Mouse (Mus musculus) urinary bladder, postnatal 4 days (tissue): ENCODE measurements at regions not wholly inside any gene's neighbourhood (a gene's known extent, or its start where the extent isn't known, plus 50 kb on each side); places are given as distances from the start of the nearest gene placed in this dataset.
"Not testable (repeated sequence)": the region's sequence is repeated elsewhere in the genome, so short reads cannot be mapped to it uniquely, and the experiment has no call there.

Experiments
- DNase-seq, 2 experiments: peaks; one replicate each; pipeline ENCODE4 v3.0.0; 2021 to 2022; ENCODE audit warnings: low spot score in 2 of 2

DNA sequence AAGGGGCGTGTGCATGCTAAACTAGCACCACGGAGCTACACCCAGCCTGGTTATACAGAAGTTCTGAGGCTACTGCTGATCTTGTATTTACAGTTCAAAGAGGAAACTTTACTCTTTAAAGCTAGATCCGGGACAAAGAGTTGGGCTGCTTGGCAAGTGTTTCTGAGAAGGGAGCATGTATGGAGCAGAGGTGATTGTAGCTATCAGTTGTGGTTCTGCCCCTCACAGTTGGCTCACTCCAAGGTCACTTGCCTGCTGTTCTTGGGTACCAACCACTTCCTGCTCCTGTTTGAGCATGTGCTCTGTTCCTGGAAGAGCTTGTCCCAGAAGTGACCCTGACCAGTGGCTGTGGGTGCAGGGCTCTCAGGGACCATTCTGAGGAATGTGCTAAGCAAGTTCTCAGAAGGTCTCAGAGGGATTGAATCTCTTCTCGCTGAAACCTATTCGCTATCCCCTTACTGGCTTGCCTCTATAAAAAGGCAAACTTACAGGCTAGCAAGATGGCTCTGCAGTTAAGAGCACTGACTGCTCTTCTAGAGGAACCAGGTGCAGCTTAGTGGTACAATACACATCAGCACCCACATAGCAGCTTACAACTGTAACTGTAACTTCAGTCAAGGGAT lies 94.9 kb upstream of the Max start:
- no peak for DNase-seq

DNA sequence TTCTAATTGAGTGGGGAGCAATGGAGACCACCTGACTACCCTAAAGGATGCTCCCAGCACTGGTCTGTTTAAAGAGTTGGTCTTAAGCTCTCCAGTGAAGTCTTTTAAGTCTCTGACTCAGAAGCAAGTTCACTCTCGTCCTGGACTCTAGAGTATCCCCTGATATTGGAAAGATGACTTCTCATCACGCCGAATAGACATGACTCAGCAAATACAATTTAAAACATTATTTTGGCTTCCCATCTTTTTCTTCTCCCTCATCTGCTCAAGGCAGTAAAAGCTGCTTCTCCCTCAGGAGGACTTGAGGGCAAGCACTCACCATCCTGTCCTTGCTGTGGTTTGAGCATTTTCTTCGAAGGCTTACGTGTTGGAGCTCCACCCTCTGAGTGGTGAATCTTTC lies 92.7 kb upstream of the Max start:
- no peak for DNase-seq

DNA sequence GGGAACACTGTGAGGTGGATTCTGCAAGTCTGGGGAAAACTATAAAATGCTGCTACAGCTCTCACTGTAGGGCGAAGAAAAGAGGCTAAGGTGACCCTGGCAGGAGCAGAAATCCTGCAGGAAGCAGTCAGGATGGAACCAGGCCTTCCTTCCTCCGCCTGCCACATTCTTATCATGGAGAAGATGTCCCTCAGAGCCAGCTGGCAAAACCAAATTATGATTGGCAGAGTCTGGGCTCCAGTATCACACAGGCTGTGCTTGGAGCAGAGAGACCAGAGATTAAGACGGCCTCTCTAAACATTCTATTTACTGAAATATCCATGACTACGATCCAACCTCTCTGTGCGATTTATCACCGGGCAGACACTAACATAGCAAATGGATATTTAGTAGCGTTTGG lies 92.2 kb upstream of the Max start:
- no peak for DNase-seq

DNA sequence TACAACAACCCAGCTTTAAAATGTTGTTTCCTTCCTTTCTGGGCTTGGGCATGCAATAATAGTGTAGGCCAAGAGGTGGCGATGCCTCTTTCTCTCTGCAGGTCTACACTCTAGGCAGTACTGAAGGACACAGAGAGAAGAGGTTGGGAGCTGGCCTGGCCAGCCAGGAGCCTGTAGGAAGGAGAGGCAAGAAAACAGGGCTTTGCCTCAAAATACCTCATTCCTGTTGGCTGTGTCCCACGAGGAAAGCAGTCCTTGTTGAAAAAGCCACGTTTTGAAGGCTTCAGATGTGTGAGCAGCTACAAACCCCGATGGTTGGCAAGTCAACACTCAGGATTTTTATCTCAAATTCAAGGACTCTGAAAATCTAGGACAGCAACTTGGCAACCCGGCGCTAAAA lies 90.9 kb upstream of the Max start:
- DNase-seq, result peak in 1 of 2 experiments; percentile 53

DNA sequence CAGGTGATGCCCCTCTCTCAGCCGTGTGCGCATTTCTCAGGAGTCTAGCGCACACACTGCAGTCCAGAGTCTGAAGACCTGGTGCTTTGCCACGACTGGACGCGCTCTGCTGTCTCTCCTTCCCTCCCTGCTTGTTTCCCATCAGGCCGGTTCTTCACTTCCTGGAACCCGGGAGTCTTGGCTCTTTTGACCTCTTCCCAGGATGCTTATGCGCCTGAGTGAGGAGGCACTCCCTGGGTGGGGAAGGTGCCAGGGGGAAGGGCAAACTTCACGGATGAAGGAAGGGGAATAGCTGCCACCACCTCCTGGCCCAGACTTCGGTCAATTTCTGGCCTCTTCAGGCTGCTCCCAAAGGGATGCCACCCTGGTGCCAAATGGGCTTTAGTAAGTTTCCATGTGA lies 86.4 kb upstream of the Max start:
- no peak for DNase-seq

DNA sequence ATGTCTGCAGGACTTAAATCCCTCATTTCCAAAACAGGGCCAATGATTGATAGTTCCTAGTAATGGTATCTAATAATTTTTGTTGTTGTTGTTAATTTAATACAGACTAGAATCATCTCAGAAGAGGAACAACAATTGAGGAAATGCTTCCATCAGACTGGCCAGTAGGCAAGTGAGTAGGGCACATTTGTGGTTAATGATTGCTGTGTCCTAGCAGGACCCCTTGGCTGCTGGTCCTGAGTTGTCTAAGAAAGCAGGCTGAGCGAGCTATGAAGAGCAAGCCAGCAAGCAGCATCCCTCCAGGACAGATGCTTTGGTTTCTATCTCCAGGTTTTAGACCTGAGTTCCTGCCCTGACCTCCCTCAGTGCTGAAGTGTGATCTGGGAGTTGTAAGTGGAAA lies 85.3 kb upstream of the Max start:
- DNase-seq, result no peak

DNA sequence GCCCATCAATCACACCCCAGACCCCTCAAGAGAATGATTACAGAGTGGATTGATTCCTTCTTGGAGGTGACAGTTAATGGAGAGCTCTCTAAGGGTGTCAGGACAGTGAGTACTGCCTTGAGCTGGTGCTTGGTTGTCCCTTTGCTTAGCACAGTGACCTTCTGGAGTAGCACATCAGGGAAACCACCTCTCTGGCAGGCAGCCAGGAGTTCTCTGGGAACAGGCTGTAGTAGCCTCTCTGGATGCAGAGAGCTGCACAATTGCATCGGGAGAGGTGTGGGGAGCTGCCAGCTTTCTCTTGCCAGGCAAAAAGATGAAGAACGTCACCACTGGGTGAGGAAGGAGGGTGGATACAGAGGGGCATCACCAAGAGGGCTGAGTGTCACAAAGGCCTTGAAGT lies 84.0 kb upstream of the Max start:
- DNase-seq, result no peak

DNA sequence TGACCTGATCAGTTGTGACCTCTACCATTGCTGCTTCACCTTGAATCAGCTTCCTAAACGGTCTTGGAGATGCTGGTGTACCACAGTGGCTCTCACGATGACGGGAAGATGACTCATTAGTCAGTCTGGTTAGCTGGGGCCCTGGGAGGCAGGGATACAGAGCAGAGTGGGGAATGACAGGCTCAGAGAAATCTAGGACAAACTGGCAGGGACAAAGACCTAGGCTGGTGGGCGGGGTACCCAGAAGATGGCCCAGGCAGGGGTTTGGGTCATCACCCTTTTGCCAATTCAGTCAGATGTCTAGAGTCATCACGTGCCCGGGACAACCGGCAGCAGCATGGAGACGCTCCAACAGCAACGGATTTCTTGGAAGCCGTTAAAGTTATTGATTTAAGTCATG lies 83.4 kb upstream of the Max start:
- DNase-seq, result no peak

DNA sequence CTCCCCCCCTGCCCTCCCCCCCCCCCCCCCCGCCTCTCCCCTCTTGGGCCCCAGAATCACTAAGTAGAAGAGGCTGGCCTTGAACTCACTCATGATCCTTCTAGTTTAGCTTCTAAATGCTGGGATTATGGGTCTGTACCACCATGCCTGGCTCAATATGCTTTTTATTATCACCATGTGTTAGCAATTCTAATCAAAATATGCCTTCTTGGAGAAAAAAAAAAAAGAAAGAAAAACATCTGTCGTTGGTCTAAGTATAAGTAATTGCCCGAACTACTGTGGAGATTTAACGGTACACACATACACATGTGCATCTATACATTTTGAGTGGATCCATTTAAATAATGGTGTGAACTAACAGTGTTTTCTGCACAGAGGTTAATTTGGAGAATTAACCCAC lies 80.4 kb upstream of the Max start:
- no peak for DNase-seq

DNA sequence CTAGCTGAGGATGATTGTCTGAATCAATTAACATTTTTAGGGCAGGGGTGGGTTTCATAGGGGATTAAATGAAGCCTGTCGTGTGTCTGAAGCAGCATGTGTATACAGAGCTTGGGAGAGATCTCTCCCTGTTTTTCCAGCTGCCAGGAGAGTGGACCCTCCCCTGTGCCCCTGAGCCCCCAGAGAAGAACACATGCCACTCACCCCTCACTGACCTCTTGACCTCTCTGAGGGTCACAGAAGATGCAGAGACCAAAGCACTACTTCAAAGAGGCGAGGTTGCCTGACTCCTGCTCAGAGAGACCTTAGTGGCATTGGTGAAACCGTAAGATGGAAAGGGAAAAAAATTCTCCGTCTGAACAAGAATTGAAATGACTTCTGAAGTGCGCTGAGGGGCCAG lies 79.1 kb upstream of the Max start:
- DNase-seq, result no peak

DNA sequence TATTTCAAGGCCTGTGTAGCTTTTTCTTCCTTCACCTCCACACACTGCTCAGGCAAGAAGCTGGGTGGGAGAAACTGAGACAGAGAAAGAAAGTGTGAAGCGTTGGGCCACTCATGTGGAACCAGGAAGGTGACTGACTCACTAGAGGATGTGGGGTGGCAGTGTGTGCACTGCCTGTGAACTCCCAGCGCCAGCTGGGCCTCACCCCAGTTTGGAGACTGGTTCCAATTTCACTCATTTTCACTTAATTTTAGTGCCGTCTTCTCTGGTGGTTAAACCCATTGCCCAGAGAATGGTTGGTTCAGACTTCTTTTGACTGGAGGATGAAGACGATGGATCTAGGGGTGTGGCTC lies 77.9 kb upstream of the Max start:
- no peak for DNase-seq

DNA sequence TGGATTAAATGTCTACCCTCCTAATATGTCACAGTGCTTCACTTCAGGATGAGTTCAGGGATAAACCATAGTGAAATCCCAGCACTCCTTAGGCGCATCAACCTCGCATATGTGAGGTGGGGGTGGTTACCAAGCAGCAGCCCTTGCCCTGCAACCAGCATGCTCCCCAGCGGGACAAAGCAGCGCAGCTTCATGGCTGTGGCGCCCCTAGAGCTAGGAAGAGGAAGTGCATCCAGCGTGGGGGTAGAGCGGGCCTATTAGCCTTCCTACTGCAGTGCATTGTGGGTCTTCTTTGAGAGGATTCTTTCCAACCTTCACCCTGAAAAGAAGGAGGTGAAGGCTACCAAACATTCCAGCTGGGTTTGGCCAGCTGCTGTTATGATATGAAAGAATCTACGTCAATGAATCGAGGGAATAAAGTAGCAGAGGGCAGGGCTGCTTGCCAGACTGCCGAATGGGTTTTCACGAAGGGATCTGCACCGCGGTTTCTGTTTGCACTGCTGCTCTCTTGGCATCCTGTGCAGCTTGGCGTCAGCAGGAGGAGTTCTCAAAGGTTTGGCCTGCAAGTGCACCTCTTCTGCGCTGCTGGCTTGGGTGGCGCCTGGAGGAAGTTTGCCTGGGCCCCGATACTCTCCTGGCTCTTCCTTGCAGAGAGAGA lies 77.4 kb upstream of the Max start:
- peak in 1 of 2 experiments; percentile 26 for DNase-seq

DNA sequence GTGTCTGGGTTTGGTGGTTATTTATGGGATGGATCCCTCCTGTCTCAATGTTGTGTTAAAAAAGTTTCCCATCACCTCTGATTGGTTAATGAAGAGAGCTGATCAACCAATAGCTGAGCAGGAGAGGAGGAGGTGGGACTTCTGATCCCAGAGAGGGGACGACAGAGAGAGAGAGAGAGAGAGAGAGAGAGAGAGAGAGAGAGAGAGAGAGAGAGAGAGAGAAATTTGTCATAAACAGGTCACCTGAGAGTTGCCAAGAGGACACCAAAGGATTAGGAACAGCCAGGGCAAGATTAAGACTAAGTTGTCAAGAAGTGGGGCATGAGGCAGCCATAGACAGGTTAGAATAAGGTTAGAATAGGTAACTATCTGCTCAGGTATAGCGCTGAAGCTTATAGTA lies 73.7 kb upstream of the Max start:
- no peak for DNase-seq

DNA sequence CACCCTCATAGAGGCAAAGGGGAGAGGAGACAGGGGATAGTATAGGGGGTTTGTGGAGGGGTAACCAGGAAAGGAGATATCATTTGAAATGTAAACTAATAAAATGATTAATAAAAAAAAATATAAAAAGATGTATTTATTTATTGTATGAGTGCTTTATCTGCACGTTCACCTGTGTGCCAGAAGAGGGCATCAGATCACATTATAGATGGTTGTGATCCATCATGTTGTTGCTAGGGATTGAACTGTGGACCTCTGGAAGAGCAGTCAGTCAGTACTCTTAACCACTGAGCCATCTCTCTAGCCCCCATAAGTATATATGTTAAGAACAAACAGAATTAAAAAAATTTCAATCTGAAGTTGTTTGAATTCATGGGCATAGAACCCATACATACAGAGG lies 69.4 kb upstream of the Max start:
- DNase-seq, result no peak

DNA sequence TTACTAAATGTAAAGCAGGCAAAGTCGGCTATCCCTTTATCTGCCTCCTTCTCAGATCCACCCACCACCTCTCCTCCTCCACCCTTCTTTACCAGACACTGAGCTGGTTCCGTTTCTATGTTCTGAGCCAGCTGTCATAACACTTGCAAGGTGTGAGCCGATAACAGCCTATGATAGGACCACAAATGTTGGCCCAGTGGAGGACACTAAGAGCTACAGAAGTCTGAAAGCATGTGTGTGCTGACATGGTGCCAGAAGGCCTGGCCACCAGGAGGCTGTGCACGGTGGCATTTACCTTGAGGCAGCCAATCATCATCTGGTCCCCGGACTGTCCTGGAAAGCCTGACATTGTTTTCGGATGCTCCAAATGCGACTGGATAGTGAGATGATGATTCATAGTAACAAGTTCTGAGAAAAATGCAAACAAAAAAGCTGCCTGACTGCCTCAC lies 63.5 kb upstream of the Max start:
- DNase-seq, result no peak

DNA sequence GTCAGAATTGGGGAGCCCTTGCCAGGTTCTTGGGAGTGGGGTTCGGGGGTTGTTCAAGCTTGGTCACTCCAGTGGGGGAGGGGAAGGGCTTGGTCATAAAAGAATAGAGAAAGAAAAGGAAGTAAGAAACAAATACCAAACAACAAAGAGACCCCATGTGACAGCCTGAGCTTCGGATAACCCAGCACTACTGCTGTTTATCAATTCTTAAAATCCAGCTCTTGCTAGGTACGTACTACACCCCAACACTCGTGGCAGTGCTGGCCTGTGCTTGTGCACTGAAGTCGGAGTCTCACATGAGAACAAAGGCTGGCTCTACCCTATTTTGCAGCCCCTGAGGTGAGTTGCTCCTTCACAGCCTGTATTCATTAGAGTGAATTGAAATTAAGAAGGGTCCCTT lies 60.5 kb upstream of the Max start:
- no peak for DNase-seq

DNA sequence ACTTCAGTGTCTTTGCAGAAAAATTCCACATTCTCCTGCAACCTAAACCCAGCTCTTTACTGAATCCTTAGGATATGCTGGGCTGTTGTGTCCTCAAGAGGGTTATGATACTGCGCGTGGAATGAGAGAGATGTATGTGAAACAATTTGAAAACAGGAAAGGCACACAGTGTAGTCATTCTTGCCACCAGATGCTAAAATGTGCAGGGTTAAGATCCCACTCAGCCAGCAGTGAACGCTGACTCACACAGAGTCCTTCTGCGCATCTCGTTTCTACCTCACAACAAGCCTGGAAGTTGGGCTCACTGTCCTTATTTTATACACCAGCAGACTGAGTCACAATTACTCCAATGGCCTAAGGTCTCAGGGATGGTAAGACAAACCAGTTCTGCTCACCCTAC lies 59.9 kb upstream of the Max start:
- DNase-seq, result no peak

DNA sequence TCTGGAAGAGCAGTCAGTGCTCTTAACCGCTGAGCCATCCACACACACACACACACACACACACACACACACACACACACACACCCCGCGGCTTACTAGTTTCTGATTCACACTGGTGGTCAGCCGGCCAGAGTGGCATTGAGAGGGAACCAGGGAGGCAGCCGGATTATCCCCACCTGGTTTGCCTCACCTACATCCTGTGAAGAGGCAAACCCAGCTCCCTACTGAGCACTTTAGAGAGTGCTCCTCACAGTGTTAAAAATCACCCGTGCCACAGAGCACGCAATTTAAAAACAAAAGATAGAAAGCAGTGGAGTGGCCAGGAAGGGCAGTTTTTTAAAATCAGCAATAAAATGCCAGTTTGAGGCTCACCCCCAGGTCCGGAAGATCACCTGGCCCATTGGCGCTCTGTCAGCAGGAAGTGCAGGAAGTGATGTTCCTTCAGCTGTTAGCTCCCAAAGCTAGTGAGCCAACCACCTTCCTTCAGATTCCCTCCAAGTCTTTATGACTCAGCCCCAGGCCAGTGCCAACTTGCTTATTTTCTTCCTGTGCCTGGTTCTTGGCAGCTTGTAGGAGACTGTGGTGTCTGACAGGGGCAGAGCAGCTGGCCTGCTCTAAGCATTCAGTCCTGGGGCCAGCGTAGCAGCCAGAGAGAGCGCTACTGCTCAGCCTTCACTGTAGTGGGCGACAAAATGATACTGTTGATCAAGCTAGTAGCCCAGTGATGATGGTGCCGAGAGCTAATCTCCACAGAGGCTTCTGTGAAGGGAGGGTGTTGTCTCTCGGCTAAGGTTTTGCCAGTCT lies 57.9 kb upstream of the Max start:
- no peak for DNase-seq

DNA sequence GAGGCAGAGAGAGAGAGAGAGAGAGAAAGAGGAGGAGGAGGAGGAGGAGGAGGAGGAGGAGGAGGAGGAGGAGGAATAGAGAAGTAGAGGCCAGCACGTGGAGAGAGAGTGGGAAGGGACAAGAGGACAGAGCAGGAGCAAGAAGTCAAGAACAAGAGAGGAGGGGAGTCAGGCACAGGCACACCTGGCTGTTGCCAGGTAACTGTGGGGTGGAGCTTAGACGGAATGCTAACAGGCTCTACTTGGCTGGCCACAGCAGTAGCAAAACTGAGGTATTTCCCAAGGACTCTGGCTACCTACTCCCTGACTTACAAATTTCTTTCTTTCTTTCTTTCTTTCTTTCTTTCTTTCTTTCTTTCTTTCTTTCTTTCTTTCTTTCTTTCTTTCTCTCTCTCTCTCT lies 57.1 kb upstream of the Max start:
- DNase-seq, result not testable (repeated sequence)

DNA sequence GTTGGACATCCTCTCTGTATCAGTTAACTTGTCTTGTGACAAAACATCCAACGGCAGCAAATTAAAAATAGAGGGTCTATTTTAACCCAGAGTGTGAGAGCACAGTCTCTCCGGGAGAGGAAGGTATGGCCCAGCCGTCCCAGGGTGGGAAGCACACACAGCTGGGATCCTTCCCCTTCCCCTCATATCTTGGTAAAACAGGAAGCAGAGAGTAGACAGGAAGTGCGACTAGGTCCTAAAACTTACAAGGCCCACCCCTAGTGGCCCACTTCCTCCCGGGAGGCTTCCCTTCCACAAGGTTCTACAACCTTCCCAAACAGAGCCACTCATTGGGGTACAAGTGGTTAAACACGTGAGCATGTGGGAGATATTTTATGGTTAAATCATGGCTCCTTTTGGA lies 56.4 kb upstream of the Max start:
- DNase-seq, result no peak

DNA sequence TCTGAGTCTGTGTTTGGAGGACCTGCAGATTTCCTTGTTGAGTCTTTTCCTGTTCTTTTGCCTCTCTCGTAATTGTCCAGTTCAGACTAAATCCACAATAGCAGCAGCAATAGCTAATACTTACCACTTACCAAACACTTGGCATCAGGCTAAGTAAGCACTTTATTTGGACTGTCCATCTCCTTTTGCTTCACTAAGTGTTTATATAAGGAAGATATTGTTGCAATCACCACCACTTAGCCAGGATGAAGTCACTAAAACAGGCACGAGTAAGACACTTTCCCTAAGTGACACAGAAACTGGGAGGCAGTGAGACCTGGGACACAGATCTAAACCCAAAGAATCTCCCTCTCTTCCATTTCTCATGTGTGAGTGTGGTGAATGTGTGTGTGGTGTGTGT lies 52.9 kb upstream of the Max start:
- no peak for DNase-seq
